Mouse (Mus musculus) ES-Bruce4 (cell line): ENCODE data around the gene Adgrg5.

Source experiments
- CTCF ChIP-seq: IDR thresholded peaks from one replicate; pipeline ENCODE4 v1.8.1; 2011; ENCODE audit warnings: low read depth, low read length
- POLR2A ChIP-seq: IDR thresholded peaks from one replicate; pipeline ENCODE4 v1.8.1; 2011; ENCODE audit warnings: low read length; ENCODE audit not compliant: insufficient read depth

GRCm38 (mm10) chr8:94981848-94982247 lies 58.4 kb downstream of the Adgrg5 start:
- no peak for TF ChIP-seq CTCF
- TF ChIP-seq POLR2A = no peak
